Mouse (Mus musculus): ENCODE data around the gene Rev3l. TPM values are rescaled to one million over a fixed set of nuclear protein-coding genes. Genes with fewer than 3 reads are reported as not detected.
"Not testable (repeated sequence)": the region's sequence is repeated elsewhere in the genome, so short reads cannot be mapped to it uniquely, and the experiment has no call there.

Rev3l gene
- polyA plus RNA-seq, 1 experiment from 2014 or later, result 22.5 TPM

- no peaks in the 10 kb centered on the region for H3K4me1 ChIP-seq
- no peak overlapping the region for H3K4me2 ChIP-seq (replicated peaks)
- no peaks in the 10 kb centered on the region for H3K27me3 ChIP-seq
- no peak overlapping the region for H3K27ac ChIP-seq
- H3K9ac ChIP-seq, result no peak overlapping the region
- no peak for ATAC-seq (ENCODE audit: low FRiP score)
- H3K9me3 ChIP-seq (replicated peaks), result no peaks in the 10 kb centered on the region
- H3K36me3 ChIP-seq, result peaks cover 37% of the 10 kb centered on the region
- 85% methylated on average over 1 of the region's 1 CpGs for WGBS
- no peak overlapping the region for H3K4me3 ChIP-seq
Measured at GRCm38 (mm10) chr10:39842621-39843020, 110.7 kb downstream of the Rev3l start.

GRCm38 (mm10) chr10:39865509-39865908 lies 133.6 kb downstream of the Rev3l start:
- no peak for ATAC-seq (ENCODE audit: low FRiP score)
- H3K36me3 ChIP-seq, result peaks cover 63% of the 10 kb centered on the region
- no peaks in the 10 kb centered on the region for H3K4me1 ChIP-seq
- 93% methylated on average over 2 of the region's 2 CpGs for WGBS
- no peaks in the 10 kb centered on the region for H3K9me3 ChIP-seq (replicated peaks)
- H3K4me3 ChIP-seq, result no peak overlapping the region
- H3K27me3 ChIP-seq, result no peaks in the 10 kb centered on the region
- no peak overlapping the region for H3K4me2 ChIP-seq (replicated peaks)
- H3K27ac ChIP-seq, result no peak overlapping the region
- no peak overlapping the region for H3K9ac ChIP-seq

GRCm38 (mm10) chr10:39888621-39889020 lies 156.7 kb downstream of the Rev3l start:
- H3K9me3 ChIP-seq (replicated peaks), result no peaks in the 10 kb centered on the region
- no peak overlapping the region for H3K4me3 ChIP-seq
- no peaks in the 10 kb centered on the region for H3K27me3 ChIP-seq
- no peak overlapping the region for H3K9ac ChIP-seq
- H3K4me1 ChIP-seq, result no peaks in the 10 kb centered on the region
- H3K4me2 ChIP-seq (replicated peaks), result no peak overlapping the region
- peaks cover 4% of the 10 kb centered on the region; the same call in 1 of the 2 replicates for H3K36me3 ChIP-seq
- WGBS, result 71% methylated on average over 3 of the region's 3 CpGs
- H3K27ac ChIP-seq, result no peak overlapping the region
- no peak for ATAC-seq (ENCODE audit: low FRiP score)

GRCm38 (mm10) chr10:39893702-39894697 lies 162.1 kb downstream of the Rev3l start:
- no peak overlapping the region for H3K27ac ChIP-seq
- no peak overlapping the region for H3K9ac ChIP-seq
- H3K4me3 ChIP-seq, result no peak overlapping the region
- peaks cover 6% of the 10 kb centered on the region; the same call in 1 of the 2 replicates for H3K36me3 ChIP-seq
- WGBS, result 72% methylated on average over 10 of the region's 11 CpGs
- peaks cover 8% of the 10 kb centered on the region for H3K4me1 ChIP-seq
- no peak for ATAC-seq (ENCODE audit: low FRiP score)
- H3K9me3 ChIP-seq (replicated peaks), result no peaks in the 10 kb centered on the region
- no peak overlapping the region for H3K4me2 ChIP-seq (replicated peaks)
- H3K27me3 ChIP-seq, result no peaks in the 10 kb centered on the region

- H3K4me1 ChIP-seq, result peaks cover 8% of the 10 kb centered on the region
- H3K27ac ChIP-seq, result no peak overlapping the region
- H3K36me3 ChIP-seq, result peaks cover 2% of the 10 kb centered on the region; the same call in 1 of the 2 replicates
- H3K9me3 ChIP-seq (replicated peaks), result no peaks in the 10 kb centered on the region
- no peak overlapping the region for H3K9ac ChIP-seq
- WGBS, result 84% methylated on average over 5 of the region's 5 CpGs
- H3K27me3 ChIP-seq, result no peaks in the 10 kb centered on the region
- no peak overlapping the region for H3K4me2 ChIP-seq (replicated peaks)
- no peak for ATAC-seq (ENCODE audit: low FRiP score)
- no peak overlapping the region for H3K4me3 ChIP-seq
Measured at GRCm38 (mm10) chr10:39896503-39896902, 164.6 kb downstream of the Rev3l start.

GRCm38 (mm10) chr10:39898874-39899371 lies 167.0 kb downstream of the Rev3l start, which contains the start of gene Mfsd4b4:
Gene Mfsd4b4 (minus strand): TSS chr10:39899238.
- no peaks in the 10 kb centered on the region for H3K9me3 ChIP-seq (replicated peaks)
- peak within 1 kb of the TSS; percentile 85 for H3K9ac ChIP-seq
- no peaks in the 10 kb centered on the region for H3K36me3 ChIP-seq
- peak within 1 kb of the TSS; percentile 79 for H3K27ac ChIP-seq
- ATAC-seq (ENCODE audit: low FRiP score), result peak; percentile 98
- under 1% methylated on average over 41 of the region's 41 CpGs for WGBS
- peak within 1 kb of the TSS; percentile 80 for H3K4me2 ChIP-seq (replicated peaks)
- H3K4me3 ChIP-seq, result peak within 1 kb of the TSS; percentile 69
- no peaks in the 10 kb centered on the region for H3K27me3 ChIP-seq
- H3K4me1 ChIP-seq, result peaks cover 8% of the 10 kb centered on the region

- 77% methylated on average over 3 of the region's 3 CpGs for WGBS
- Histone ChIP-seq H3K9me3 (replicated peaks) (no peaks in the 10 kb centered on the region), H3K9ac (no peak overlapping the region), H3K4me1 (no peaks in the 10 kb centered on the region), H3K36me3 (no peaks in the 10 kb centered on the region), H3K4me2 (replicated peaks) (no peak overlapping the region), H3K27me3 (no peaks in the 10 kb centered on the region), H3K27ac (no peak overlapping the region), H3K4me3 (no peak overlapping the region)
- ATAC-seq (ENCODE audit: low FRiP score), result no peak
Measured at GRCm38 (mm10) chr10:39904191-39904590, 172.3 kb downstream of the Rev3l start.

- no peak overlapping the region for H3K4me3 ChIP-seq
- no peak overlapping the region for H3K9ac ChIP-seq
- no peaks in the 10 kb centered on the region for H3K36me3 ChIP-seq
- H3K4me1 ChIP-seq, result no peaks in the 10 kb centered on the region
- H3K27ac ChIP-seq, result no peak overlapping the region
- 82% methylated on average over 10 of the region's 10 CpGs for WGBS
- no peaks in the 10 kb centered on the region for H3K9me3 ChIP-seq (replicated peaks)
- H3K27me3 ChIP-seq, result no peaks in the 10 kb centered on the region
- no peak for ATAC-seq (ENCODE audit: low FRiP score)
- H3K4me2 ChIP-seq (replicated peaks), result no peak overlapping the region
Measured at GRCm38 (mm10) chr10:39906799-39907658, 175.1 kb downstream of the Rev3l start.

- Histone ChIP-seq H3K4me1 (no peaks in the 10 kb centered on the region), H3K27ac (no peak overlapping the region), H3K9me3 (replicated peaks) (no peaks in the 10 kb centered on the region), H3K4me2 (replicated peaks) (no peak overlapping the region), H3K36me3 (no peaks in the 10 kb centered on the region), H3K27me3 (no peaks in the 10 kb centered on the region), H3K9ac (no peak overlapping the region), H3K4me3 (no peak overlapping the region)
- WGBS, result 76% methylated on average over 13 of the region's 13 CpGs
- ATAC-seq (ENCODE audit: low FRiP score), result no peak
Measured at GRCm38 (mm10) chr10:39908768-39909441, 177.0 kb downstream of the Rev3l start.

GRCm38 (mm10) chr10:39912616-39913015 lies 180.7 kb downstream of the Rev3l start:
- no peaks in the 10 kb centered on the region for H3K4me1 ChIP-seq
- H3K36me3 ChIP-seq, result no peaks in the 10 kb centered on the region
- H3K27me3 ChIP-seq, result no peaks in the 10 kb centered on the region

GRCm38 (mm10) chr10:39924556-39924955 lies 192.6 kb downstream of the Rev3l start:
- not testable (repeated sequence) for H3K9me3 ChIP-seq (replicated peaks); H3K9ac ChIP-seq; H3K4me2 ChIP-seq (replicated peaks); H3K36me3 ChIP-seq; H3K4me3 ChIP-seq; H3K27ac ChIP-seq; ATAC-seq (ENCODE audit: low FRiP score); H3K4me1 ChIP-seq
- 77% methylated on average over 8 of the region's 8 CpGs for WGBS
- H3K27me3 ChIP-seq, result peaks cover 21% of the 10 kb centered on the region

More at GRCm38 (mm10) chr10:39912616-39913015, 180.7 kb downstream of the Rev3l start:
- H3K4me2 ChIP-seq (replicated peaks), result no peak overlapping the region
- ATAC-seq (ENCODE audit: low FRiP score), result no peak
- no peak overlapping the region for H3K4me3 ChIP-seq
- H3K9ac ChIP-seq, result no peak overlapping the region
- H3K27ac ChIP-seq, result no peak overlapping the region
- no peaks in the 10 kb centered on the region for H3K9me3 ChIP-seq (replicated peaks)
